Mouse (Mus musculus): ENCODE data around the gene Ammecr1.

Ammecr1 gene

DNA sequence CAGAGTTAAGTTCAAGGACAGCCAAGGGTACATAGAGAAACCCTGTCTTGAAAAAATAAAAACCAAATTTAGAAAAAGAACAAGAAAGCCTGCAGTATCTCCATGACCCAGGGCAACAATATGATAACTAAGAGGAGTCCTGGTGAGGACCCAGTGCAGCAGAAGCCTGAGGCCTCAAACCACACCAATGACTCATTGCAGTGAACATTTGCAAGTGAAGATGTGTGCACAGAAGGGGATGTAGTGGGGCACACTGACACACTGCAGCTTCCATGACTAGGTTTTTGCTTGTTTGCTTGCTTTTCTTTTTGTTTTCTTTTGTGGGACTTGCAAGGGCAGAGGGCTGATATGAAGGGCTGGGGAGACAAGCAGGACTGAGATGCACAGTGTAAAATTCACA, 52.3 kb downstream of the Ammecr1 start:
- no peak for DNase-seq (ENCODE audit: low spot score)

DNA sequence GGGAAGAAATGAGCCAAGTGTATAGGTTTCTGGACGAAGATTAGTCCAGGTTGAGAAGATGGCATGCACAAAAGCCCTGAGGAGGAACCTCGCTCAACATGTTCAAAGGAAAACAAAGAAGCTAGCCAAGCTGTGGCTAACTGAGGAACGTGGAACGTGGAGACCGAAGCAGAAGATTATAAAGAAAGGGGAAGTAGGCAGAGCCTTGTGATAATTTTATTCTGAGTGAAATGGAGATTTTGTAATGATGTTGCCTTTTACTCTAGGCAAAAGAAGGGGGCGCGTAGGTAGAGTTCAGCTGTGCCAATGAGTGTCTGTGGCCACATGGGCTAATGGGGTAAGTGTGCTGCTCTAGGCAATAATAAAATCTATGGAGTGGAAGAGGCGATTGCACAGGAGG, 62.7 kb downstream of the Ammecr1 start:
- DNase-seq (ENCODE audit: low spot score) = no peak

DNA sequence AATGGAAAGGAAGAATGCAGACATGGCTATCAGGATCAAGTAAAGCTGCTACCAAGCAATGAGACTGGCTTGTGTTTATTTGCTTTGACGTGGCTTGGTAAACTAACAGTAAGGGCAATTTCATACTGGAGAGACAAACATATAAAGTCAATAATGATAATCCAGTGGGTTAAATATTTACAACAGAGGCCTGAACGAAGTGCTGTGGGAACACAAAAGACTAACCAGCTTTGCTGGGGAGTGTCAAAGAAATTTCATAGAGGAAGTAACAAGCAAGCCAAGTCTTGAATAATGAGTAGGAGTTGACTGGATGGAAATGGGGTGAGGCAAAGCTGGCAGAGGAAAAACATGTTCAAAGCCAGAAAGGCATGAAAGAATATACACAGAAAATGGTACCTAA, 63.9 kb downstream of the Ammecr1 start:
- DNase-seq (ENCODE audit: low spot score) = no peak

DNA sequence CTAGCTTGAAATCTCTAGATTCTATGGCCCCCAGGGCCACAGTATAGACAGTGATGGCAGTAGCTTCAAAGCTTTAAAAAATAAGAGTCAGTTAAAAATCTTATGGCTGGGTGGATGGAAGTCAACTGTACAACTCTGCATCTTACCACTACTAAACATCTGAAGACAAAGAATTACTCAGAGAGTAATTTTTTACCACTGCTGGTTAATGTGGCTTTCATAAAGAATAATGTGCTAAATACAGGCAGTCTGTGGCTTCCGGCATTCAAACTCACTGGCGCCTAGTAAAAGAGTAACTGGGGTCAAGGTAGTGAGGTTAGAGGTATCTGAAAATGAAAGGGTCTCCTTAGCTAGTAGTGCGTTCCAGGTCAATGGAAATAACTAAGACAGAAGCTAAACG, 64.6 kb downstream of the Ammecr1 start:
- no peak for DNase-seq (ENCODE audit: low spot score)

DNA sequence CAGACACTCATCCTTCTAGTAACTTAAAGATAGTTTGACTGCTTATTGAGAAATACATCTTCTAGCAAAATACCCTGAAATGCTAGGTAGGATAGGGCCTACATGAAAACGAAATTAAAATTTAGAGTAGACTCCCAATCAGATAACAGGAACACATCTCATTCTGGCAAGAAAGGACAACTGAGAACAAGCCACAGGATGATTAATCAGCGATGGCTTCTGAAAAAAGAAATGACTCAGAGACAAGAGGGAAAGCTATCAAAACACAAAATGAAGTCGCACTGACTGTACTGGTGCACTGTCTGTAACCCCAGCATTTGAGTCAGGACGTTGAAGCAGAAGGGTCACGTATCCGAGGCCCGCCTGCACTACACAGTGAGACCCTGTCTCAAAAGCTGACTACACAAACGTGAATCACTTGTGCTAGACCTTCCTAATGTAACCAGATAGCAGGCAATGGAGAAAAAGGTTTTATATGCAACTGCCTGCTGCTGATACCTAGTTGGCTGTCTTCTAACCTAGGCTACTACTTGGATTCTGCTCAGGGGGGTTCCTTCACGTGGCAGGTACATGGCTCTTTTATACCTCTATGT, 68.1 kb downstream of the Ammecr1 start:
- DNase-seq (ENCODE audit: low spot score) = no peak

DNA sequence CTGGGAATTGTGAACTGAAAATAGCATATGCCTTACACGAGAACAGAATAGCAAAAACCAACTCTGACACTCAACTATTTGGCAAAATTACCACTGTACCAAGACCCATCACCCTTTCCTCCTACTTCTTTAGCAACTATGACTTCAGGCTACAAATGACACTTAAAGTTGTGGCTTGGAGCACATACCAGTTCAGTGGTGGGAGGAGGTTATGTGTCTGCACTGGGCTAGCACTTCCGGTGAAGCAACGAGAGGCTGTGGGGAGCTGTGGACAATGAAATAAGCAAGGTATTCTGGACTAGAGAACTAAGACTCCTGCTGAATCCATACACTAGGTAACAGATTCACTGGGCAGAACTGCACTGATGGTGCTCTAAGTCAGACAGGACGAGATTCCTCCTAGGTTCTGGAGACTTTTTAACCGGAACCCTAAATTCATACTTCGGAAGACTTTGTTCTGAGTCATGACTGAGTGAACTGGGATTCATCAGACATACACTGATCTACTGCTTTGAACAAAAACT, 69.0 kb downstream of the Ammecr1 start:
- DNase-seq (ENCODE audit: low spot score) = no peak

DNA sequence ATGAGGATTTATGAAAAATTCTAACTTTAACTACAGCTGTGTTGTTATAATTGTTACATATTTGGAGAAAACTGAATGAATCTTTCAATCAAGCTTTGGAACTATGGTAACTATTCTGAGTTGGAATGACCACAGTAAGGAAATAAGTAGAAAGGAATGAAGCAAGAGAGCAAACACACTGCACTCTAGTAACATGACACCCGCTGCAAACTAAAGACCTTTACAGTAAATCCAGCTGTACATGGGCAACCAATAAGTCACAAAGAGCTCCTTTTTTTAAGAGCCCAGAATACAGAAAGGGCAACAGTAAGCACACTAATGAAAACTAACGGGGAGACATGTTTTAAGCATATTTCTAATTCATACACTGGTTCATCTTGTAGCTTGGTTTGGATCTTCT, 71.2 kb downstream of the Ammecr1 start:
- no peak for DNase-seq (ENCODE audit: low spot score)

DNA sequence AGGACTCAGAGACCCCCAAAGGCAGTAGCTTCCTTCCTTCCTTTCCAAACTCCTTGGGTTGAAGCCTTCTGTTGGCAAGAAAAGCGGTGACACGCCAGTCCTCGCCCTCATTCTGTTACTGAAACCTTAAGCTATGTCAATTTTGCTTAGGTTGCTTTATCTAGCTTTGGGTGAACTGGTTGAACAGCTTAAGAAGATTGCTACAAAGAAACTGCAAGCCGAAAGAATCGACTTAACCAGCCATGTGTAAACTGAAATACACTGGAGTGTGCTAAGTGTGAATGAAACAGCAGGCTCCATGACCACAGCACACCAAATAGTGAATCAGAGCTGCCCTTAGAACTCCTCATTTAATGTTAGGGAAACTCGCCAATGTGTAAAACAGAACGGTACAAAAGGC, 80.6 kb downstream of the Ammecr1 start:
- DNase-seq (ENCODE audit: low spot score) = no peak

DNA sequence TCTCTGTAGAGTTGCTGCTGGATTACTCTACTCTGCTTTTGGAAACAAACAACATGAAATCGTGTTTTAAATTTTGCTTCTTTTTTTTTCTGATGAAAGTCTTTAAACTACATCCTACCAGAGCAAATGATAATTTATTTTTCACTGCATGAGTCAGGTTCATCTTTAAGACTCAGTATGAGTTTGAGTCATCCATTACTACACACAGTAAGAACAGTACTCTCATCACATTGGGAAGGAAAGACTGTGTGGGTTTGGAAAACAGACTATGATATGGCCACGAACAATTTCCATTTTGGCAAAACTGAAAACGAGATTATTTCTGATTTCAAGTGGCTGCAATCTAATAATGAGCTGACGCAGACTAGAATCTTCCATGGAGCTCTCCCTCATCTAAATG, 82.9 kb downstream of the Ammecr1 start:
- DNase-seq (ENCODE audit: low spot score) = no peak

DNA sequence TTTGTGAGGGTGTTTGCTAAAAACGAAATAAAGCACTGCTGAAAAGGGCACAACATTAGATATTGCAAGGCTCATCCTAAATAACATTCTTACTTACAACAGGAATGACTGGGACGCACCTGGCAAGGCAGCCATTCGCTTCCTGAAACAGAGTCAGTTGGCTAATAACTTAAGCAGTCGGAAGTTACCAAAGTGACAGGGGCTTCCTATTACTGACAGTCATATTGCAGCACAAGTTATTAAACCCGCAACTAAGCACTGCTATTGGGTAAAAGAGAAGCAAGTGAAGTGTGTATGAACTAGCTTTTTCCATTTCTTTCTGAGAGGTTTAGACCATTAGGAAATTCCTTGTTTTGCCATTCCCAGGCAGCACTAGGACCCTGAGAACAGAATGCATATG, 84.3 kb downstream of the Ammecr1 start:
- no peak for DNase-seq (ENCODE audit: low spot score)

DNA sequence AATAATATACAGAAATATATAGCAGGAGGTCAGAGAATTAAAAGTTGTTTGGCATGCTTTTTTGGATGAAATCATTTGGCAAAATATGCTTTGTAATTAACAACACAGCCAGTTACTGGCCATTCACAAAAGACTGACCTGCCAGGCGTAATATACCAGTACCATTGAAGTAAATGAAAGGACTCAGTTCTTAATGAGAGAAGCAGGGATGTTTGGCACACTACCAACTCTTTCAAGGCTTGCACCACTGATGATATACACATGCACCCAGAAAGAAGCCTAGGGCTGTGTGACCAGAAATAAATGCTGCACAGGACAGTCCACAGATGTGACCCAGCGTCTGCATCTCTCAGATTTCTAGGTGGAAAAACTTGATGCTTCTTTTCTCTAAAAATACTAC, 96.7 kb downstream of the Ammecr1 start:
- no peak for DNase-seq (ENCODE audit: low spot score)

DNA sequence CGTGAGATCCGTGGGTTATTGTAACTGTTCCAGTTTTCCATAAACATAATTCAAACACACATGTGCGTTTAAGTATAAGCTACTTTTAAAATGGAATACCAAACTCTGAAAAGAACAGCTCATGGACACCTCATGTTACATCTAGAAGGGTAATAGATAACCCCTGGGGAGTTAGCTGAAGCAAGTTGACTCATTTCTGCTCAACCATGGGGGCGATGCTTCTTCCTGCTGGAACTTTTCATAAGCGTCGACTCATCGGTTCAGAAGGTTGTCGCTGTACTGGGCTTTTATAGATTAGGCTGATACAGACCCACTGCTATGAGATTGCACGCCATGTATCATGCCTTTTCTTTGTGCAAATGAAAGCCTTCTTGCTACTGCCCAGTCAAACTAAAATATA, 118.5 kb downstream of the Ammecr1 start:
- DNase-seq (ENCODE audit: low spot score) = no peak

DNA sequence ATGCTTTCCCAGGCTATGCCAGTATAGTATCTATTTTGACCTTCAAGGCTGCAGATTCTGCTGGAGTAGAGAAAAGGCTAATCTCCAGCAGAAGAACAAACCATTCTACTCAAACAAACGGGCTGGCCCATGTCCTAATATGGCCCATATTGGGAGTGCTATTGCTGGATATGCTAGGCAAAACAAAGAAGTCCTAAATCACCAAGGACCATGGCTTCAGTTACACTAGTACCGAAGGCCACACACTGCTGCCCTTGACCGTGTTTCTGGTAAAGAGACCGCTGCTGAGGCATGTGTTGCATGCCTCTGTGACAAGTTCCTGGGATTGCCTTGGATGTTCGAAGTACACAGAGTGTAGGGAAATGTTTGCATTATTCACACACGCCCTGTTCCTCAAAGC, 120.3 kb downstream of the Ammecr1 start:
- DNase-seq (ENCODE audit: low spot score) = no peak

DNA sequence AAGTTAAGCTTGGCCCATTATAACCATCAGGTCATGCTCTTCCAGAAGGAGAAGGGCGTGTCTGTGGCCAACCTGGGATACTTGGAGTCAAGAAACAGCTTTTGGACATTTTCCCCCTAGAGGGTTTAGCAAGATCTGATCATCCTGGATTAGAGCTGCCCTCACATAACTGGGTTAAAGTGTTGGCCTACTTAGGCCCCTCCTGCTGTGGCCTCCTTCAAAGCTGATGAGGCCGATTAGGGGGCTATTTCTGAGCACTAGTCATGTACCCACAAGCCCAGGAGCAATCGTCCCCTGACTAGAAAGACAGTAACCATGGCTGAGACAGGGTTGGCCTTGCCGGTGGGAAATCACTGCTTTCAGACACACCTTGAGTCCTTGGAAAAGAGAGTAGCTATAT, 124.6 kb downstream of the Ammecr1 start:
- DNase-seq (ENCODE audit: low spot score) = no peak

DNA sequence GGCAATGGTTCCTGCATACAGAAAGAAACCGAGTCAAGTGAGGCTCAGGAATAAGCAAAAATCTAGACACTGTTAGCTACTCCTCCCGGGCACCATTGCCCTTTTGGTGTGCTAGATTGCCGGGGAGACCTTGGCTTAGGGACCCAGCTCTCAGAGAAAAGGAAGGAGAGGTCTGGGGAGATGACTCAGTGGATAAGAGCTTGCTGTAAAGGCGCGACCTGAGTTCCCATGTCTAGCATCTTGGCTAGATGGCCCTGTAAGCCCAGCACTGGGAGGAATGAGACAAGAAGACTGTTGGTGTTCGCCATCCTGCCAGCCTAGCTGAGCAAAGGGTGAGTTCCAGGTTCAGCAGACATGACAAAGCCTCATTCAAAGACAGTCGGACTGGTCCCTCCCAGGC, 127.1 kb downstream of the Ammecr1 start:
- DNase-seq (ENCODE audit: low spot score) = no peak

DNA sequence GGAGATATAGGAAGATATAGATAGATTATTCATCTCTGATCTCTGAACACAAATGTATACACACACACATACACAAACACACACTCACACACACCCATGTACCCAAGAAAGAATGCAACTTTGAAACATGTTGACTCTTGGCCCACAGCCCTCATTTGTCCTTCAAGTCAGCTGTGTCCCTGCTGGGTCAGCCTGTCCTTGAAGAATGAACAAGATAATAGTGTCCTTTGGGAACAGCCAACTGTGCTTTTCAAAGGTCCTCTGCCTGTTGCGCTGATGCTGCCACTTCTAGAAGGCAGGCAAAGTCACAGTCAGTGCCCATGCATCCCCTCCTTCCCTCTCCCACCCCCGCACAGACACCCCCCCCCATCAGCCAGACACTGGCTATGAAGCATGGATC, 127.7 kb downstream of the Ammecr1 start:
- no peak for DNase-seq (ENCODE audit: low spot score)

DNA sequence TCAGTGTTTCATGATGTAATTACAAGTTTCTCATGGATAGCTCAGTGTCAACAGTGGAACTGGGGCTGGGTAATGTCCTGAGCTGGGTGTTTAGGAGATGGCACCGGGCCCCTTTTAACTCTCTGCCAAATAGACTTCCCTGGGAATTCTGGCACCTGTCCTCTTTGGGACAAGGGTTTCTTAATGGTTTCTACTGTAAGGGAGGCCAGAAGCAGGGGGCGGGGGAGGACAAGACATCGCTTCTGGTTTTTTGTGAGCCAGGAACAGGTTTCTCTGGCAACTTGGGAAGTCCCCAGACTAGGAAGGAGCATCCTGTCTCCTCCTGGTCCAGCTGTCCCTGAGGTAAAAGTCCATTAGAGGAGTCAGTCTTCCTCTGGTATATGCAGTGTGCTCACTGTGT, 129.2 kb downstream of the Ammecr1 start:
- no peak for DNase-seq (ENCODE audit: low spot score)

DNA sequence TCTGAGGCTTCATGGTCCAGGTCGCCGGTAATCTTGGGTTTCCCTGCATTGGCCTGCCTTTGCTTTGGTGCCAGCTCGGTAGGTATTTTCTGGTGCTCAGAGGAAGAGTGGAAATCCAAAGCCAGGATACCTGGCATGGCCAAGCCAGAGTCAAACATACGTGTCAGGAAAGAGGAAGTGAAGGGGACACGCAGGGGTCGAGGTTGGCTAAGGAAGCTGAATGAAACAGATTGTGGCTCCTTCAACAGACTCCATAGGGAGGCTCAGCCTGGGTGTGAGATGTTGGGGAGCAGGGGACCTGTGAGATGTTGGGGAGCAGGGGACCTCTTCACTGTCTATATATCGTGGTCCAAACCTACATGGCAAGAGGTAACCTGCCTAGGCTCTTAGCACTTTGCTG, 130.1 kb downstream of the Ammecr1 start:
- DNase-seq (ENCODE audit: low spot score) = no peak

DNA sequence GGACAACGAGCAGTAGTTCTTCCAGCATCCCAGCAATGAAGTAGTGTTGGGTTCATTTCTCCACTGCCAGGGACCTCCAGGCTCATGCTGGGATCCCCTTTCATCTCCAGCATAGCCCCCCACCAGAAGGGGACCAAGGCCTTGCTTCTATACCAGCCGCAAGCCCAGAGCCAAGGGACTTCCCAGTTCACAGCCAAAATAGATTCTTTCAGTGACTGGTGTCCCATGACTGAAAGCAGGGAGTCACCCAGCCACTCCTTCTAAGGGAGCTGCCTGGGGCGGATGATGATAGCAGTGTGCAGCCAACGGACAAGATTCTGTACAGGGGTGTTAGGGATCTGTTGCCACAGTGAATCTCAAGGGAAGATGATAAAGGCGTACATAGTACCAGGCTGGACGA, 131.7 kb downstream of the Ammecr1 start:
- DNase-seq (ENCODE audit: low spot score) = no peak

DNA sequence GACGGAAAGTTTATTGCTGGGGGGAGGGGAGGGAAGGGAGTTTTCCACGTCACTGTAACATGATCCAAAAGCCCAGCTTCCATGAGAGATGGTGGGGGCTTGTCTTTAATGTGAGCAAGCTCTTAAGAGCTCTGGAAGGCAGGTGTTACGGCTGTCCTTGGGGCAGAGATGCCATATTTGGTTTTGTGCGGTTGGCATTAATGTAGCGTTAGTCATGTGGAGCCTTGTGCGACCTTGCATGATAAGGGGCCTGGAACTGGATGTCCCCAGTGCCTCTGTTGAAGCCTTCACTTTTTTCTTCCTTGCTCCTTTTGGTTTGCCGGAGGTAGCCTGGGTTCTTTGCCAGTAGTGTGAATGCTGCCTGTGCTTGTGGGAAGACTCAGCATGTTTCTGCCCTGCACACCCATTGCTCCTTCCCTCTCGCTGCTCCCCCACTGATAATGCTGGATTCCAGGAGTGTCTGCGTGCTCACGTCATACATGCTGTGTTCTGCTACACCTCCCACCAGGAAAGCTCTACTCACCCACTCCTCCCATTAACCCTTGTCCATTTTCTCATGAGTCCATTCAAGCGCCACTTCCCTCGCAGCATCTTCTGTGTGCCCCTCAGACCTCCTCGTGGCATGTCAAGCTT, 133.2 kb downstream of the Ammecr1 start:
- no peak for DNase-seq (ENCODE audit: low spot score)

DNA sequence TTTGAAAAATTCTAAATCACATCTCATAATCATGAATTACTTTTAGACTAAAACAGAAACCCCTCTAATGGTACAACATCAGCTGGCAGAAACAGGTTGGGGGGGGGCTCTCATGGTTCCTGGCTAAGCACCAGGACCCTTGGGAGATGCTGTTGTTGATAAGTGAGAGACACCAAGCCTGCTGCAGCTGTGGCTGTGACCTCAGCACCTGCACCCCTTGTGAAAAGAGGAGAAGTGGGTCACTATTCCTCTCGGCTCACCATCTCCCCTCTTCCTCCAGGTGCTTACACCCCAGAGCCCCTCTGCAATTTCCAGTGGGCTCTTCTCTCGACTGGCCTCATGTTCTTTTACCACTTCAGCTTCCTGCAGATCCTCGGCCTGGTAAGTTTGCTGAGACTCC, 134.3 kb downstream of the Ammecr1 start:
- DNase-seq (ENCODE audit: low spot score) = no peak

DNA sequence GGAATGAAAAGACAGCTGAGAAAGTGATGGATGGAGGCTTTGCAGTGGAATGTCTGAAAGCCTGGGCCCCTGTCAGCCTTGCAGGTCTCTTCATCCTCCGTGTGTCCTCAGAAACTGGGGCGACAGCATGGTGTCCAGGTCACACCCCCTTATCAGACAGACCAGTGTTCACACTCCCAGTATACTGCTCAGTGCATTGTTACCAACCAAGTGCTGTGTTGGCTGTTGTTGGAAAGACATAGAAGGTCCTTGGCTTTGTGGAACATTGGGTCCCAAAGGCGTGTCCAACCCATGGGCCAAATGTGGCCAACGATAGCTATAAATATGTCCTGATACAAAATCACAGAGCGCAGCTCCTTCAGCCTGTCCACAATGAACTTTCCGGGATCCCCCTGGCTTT, 136.0 kb downstream of the Ammecr1 start:
- DNase-seq (ENCODE audit: low spot score) = no peak

DNA sequence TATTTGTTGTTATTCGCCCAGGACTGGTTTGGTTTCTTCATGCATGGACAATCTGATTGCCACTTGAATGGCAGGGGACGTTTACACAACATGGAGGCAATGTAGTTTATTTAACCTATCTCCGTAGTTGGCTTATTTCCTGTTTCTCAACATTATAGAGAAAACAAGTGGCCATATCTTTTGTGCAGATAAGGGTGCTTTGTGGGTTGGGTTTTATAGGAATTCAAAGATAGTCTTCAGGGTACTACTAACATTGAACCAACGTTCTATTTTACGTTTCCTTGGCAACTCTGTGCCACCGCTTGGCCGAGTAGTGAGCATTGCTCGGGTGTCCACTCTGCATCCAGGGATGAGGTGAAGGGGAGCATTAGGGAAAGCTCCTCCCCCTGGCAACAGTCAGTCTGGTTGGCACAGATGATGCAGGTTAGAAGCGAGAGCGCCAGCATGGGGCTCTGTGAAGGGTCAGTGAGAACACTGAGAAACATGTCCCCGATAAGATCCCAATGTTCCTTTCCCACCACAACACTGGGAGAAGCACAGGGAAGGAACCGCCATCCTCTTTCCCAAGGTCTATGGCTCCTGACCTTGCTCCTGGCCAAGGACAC, 136.6 kb downstream of the Ammecr1 start:
- no peak for DNase-seq (ENCODE audit: low spot score)

DNA sequence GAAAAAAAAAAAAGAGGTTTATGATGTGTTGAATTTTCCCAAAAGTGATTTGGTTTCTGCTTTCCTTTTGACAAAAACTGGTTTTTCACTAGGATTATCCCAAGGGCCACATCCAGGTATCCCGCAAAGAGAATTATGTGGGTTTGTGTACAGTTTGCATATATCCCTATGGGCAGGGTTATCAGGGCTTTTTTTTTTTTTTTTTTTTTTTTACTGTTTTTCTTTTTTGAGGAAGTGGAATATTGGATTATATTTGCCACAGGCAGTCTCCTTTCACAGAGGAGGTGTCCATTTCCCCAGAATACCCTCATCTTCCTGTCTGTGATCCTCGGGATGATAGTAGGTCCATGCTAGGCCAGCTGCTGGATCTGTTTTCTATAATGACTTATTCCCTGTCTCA, 137.3 kb downstream of the Ammecr1 start:
- DNase-seq (ENCODE audit: low spot score) = no peak
